Mouse (Mus musculus): ENCODE measurements around the gene Cfi. TPM values are rescaled to one million over a fixed set of nuclear protein-coding genes. Genes with fewer than 3 reads are reported as not detected.
A peak's percentile ranks its signal among the peaks of the same experiment; 100 is the strongest.

Cfi gene
- polyA plus RNA-seq, 1 experiment, result 0.02 TPM

DNA sequence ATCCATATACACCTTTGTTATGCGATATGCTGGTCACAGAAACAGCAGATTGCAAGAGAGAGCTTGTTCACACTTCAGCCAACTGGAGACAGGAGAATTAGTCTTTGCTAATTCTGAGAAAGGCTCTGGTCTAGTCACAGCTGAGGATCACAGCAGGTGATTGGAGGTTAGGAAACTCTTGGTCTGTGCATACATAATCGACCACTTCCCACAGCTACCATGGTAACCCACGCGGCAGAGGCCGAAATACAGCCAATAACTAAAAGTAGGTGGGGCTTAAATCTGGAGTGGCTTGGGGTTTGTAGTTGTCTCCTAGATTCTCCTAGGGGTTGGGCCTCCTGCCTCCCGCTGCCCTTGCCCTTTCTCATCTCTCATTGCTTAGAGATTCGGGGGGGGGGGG is 2.3 kb downstream of the Cfi start:
- Histone ChIP-seq H3K9me3 (ENCODE audit: control insufficient read depth, low read length) (no peaks in the 10 kb centered on the region), H3K4me3 (replicated peaks) (peak overlapping the region; percentile 7)

DNA sequence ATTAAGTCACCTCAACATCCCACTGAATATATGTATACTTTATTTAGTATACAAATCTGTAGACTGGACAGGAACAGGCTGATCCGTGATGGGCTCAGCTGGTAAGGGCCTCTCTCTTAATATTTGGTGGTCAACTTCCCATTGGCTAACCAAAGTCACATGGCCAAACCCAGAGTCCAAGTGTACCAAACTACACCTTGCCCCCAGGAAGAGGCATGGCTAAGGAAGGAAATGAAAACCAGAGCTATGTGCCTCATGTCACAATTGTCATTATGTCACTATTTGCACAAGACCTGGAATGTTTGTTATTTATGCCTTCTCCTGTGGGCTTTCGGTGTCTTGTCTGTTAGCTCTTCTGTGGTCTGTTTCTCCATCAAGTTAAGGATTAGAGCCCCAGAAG is 10.2 kb downstream of the Cfi start:
- Histone ChIP-seq H3K4me1 (ENCODE audit: control insufficient read depth) (no peaks in the 10 kb centered on the region), H3K9me3 (ENCODE audit: control insufficient read depth, low read length) (no peaks in the 10 kb centered on the region), H3K4me3 (replicated peaks) (no peak overlapping the region), H3K36me3 (ENCODE audit: control insufficient read depth) (no peaks in the 10 kb centered on the region), H3K27me3 (ENCODE audit: control insufficient read depth) (no peaks in the 10 kb centered on the region)
- TF ChIP-seq GATA1 (IDR thresholded peaks at IDR 0.05; ENCODE audit: low read length), result no peak
- no peak for TF ChIP-seq TAL1 (IDR thresholded peaks at IDR 0.05; ENCODE audit: low read length)

More for the DNA sequence above, 2.3 kb downstream of the Cfi start:
- TF ChIP-seq TAL1 (IDR thresholded peaks at IDR 0.05; ENCODE audit: low read length) (no peak), GATA1 (IDR thresholded peaks at IDR 0.05; ENCODE audit: low read length) (no peak)
- Histone ChIP-seq H3K27me3 (ENCODE audit: control insufficient read depth) (peaks cover 2% of the 10 kb centered on the region; the same call in 1 of the 2 replicates), H3K4me1 (ENCODE audit: control insufficient read depth) (no peaks in the 10 kb centered on the region), H3K36me3 (ENCODE audit: control insufficient read depth) (no peaks in the 10 kb centered on the region)

DNA sequence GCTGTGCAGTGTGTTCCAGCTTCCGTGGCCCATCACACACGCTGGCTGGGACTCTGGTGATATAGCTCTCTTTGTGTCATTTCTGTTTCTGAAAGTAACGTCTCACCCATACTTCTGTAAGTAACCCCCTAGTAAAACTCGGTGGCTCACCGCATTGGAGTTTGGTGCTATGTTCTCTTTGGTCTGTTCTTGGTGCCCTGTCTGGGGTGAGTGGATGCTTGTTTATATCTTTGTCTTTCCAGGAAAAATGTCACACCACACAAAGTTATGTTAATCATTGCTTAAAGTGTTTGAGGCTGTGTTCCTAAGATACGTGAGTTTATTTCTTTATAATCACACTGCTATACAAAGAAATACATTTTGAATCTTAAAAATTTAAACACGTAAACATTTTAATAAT is 11.2 kb downstream of the Cfi start:
- no peaks in the 10 kb centered on the region for H3K4me1 ChIP-seq (ENCODE audit: control insufficient read depth)
- no peaks in the 10 kb centered on the region for H3K9me3 ChIP-seq (ENCODE audit: control insufficient read depth, low read length)
- no peaks in the 10 kb centered on the region for H3K27me3 ChIP-seq (ENCODE audit: control insufficient read depth)
- TF ChIP-seq GATA1 (IDR thresholded peaks at IDR 0.05; ENCODE audit: low read length) (no peak), TAL1 (IDR thresholded peaks at IDR 0.05; ENCODE audit: low read length) (no peak)
- H3K36me3 ChIP-seq (ENCODE audit: control insufficient read depth), result no peaks in the 10 kb centered on the region
- H3K4me3 ChIP-seq (replicated peaks), result no peak overlapping the region

DNA sequence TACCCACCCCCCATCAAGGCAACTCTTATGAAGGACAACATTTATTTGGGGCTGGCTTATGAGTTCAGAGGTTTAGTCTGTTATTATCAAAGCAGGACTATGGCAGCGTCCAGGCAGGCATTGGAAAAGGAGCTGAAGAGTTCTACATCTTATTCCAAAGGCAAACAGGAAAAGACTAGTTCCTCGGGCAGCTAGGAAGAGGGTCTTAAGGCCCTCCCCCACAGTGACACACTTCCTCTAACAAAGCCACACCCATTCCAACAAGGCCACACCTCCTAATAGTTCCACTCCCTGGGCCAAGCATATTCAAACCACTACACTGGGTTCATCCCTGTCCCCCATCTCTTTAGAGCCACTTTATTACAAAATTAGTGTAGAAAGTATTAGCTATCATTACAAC is 26.9 kb downstream of the Cfi start:
- H3K27me3 ChIP-seq (ENCODE audit: control insufficient read depth), result no peaks in the 10 kb centered on the region
- TF ChIP-seq TAL1 (IDR thresholded peaks at IDR 0.05; ENCODE audit: low read length) (no peak), GATA1 (IDR thresholded peaks at IDR 0.05; ENCODE audit: low read length) (no peak)
- no peak overlapping the region for H3K4me3 ChIP-seq (replicated peaks)
- H3K9me3 ChIP-seq (ENCODE audit: control insufficient read depth, low read length), result peaks cover 9% of the 10 kb centered on the region
- no peaks in the 10 kb centered on the region for H3K4me1 ChIP-seq (ENCODE audit: control insufficient read depth)
- H3K36me3 ChIP-seq (ENCODE audit: control insufficient read depth), result peaks cover 2% of the 10 kb centered on the region; the same call in 1 of the 2 replicates

DNA sequence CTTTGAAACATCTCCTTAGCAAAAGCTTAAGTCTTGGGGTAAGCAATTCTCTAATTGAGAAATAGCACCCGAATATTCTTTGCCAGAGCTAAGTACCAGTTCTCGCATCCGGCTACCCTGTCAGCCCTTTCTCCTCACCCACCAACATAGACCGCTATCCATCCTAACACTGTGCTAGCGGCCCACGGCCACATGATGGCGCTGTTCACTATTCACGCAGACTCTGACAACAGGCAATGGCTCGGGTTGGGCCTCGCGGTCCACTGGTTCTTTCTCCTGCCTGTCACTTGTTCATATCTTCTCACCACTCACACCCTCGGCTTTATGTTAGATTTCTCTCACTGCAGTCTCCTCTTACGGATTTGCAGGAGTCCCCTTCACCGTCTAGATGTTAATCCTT is 28.0 kb downstream of the Cfi start:
- peaks cover 7% of the 10 kb centered on the region for H3K9me3 ChIP-seq (ENCODE audit: control insufficient read depth, low read length)
- no peaks in the 10 kb centered on the region for H3K27me3 ChIP-seq (ENCODE audit: control insufficient read depth)
- H3K36me3 ChIP-seq (ENCODE audit: control insufficient read depth), result no peaks in the 10 kb centered on the region; the same call in 1 of the 2 replicates
- no peak overlapping the region for H3K4me3 ChIP-seq (replicated peaks)
- TF ChIP-seq TAL1 (IDR thresholded peaks at IDR 0.05; ENCODE audit: low read length) (no peak), GATA1 (IDR thresholded peaks at IDR 0.05; ENCODE audit: low read length) (no peak)
- no peaks in the 10 kb centered on the region for H3K4me1 ChIP-seq (ENCODE audit: control insufficient read depth)

DNA sequence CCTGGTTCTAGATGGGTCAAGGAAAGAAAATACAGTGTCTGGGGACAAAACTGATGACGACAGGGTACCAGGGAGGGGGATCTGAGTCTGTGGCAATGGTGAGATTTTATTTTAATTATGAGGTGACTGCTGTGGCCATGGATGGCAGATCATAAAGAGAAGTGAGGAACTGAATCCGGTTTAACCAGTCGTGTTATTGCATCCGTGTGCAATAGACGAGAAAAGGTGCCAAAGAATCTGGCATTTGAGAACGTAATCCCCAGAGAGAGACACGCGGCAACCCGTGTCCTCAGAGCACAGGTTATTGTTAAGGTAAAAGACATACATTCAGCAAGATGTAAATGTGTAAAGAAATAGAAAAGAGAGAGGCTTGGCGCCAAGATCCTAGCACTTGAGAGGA is 41.6 kb downstream of the Cfi start:
- Histone ChIP-seq H3K9me3 (ENCODE audit: control insufficient read depth, low read length) (no peaks in the 10 kb centered on the region), H3K27me3 (ENCODE audit: control insufficient read depth) (no peaks in the 10 kb centered on the region), H3K36me3 (ENCODE audit: control insufficient read depth) (no peaks in the 10 kb centered on the region; the same call in 1 of the 2 replicates), H3K4me3 (replicated peaks) (no peak overlapping the region), H3K4me1 (ENCODE audit: control insufficient read depth) (peaks cover 45% of the 10 kb centered on the region)
- TF ChIP-seq TAL1 (IDR thresholded peaks at IDR 0.05; ENCODE audit: low read length) (no peak), GATA1 (IDR thresholded peaks at IDR 0.05; ENCODE audit: low read length) (no peak)

DNA sequence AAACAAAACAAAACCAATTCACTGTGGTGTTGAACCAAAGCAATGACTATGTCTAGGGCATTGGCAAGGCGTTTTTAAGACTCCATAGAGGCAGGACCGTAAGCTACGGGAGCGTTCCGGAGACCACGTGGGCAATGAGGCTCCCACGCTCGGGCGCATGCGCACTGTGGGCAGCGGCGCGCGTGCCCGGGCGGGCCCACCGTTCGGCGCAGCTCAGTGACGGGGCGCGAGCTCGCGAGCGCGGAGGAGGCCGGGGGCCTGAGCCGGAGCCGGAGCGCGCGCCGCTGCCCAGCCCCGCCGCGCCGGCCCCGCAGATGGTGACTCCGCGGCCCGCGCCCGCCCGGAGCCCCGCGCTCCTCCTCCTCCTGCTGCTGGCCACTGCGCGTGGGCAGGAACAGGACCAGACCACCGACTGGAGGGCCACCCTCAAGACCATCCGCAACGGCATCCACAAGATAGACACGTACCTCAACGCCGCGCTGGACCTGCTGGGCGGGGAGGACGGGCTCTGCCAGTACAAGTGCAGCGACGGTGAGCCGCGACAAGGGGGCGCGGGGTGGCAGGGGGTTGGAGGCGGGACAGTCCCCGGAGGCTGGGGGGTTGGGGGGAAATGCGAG is 42.8 kb downstream of the Cfi start, which contains the start of gene Pla2g12a:
Gene Pla2g12a (plus strand): TSS at position 202 of the 617 bp plus-strand sequence.
- Histone ChIP-seq H3K36me3 (ENCODE audit: control insufficient read depth) (peaks cover 3% of the 10 kb centered on the region), H3K4me1 (ENCODE audit: control insufficient read depth) (peaks cover 56% of the 10 kb centered on the region), H3K27me3 (ENCODE audit: control insufficient read depth) (no peaks in the 10 kb centered on the region), H3K9me3 (ENCODE audit: control insufficient read depth, low read length) (no peaks in the 10 kb centered on the region), H3K4me3 (replicated peaks) (peak within 1 kb of the TSS; percentile 86)
- no peak for TF ChIP-seq GATA1 (IDR thresholded peaks at IDR 0.05; ENCODE audit: low read length)

DNA sequence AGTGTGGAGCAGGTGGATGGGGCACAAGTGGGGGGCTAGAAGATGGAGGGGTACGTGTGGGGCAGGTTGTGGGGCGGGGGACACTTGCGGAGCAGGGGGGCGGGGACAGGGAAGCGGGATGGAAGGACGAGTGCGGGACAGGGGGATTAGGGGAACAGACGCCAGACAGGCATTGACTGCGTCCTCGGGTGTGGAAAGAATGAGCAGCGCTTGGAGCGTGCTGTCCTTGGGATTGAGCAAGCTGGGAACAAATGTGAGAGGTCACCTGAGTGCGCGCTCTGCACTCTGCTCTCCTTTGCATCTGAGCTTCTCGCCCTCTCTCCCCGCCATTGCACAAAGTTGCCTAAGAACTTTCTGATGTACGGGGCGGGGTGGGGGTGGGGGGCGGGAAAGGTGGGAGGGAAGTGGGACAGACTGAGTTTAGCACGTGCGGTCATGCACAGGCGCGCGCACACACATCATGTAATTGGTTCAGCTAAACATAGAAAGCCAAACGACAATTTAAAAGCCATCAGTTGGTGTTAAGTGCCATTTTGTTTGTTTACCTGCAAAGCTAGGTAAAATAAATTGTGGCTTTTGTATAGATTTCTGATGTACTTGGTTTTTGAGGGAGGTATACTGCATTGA is 43.6 kb downstream of the Cfi start:
- TF ChIP-seq GATA1 (IDR thresholded peaks at IDR 0.05; ENCODE audit: low read length) (no peak), TAL1 (IDR thresholded peaks at IDR 0.05; ENCODE audit: low read length) (no peak)

DNA sequence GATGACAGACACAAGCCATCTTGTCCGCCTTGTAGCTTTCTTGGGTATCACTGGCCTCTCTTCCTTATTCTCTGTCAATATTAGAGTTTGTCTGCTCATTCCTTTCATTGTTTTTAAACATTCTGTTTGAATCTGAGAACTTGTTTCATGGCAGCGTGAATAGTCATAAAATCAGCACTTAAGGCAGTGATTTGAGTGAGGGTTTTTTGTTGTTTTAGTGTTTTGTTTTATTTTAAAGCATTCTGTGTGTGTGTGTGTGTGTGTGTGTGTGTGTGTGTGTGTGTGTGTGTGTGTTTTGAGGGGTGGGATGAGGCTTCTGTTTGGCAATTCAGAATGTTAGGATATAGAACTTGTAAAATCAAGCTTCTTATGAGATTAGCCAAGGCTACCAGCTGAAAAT is 44.2 kb downstream of the Cfi start:
- Histone ChIP-seq H3K27me3 (ENCODE audit: control insufficient read depth) (no peaks in the 10 kb centered on the region), H3K9me3 (ENCODE audit: control insufficient read depth, low read length) (no peaks in the 10 kb centered on the region), H3K4me1 (ENCODE audit: control insufficient read depth) (peaks cover 67% of the 10 kb centered on the region), H3K4me3 (replicated peaks) (peak overlapping the region; percentile 86), H3K36me3 (ENCODE audit: control insufficient read depth) (peaks cover 3% of the 10 kb centered on the region)
- no peak for TF ChIP-seq TAL1 (IDR thresholded peaks at IDR 0.05; ENCODE audit: low read length)

More for the DNA sequence above, 43.6 kb downstream of the Cfi start:
- no peaks in the 10 kb centered on the region for H3K9me3 ChIP-seq (ENCODE audit: control insufficient read depth, low read length)
- peaks cover 3% of the 10 kb centered on the region for H3K36me3 ChIP-seq (ENCODE audit: control insufficient read depth)
- H3K4me3 ChIP-seq (replicated peaks), result peak overlapping the region; percentile 86
- no peaks in the 10 kb centered on the region for H3K27me3 ChIP-seq (ENCODE audit: control insufficient read depth)
- peaks cover 61% of the 10 kb centered on the region for H3K4me1 ChIP-seq (ENCODE audit: control insufficient read depth)
